Mouse (Mus musculus) brain, embryonic 18.5 days (tissue): ENCODE data around the gene Mtor.
A peak's percentile ranks its signal among the peaks of the same experiment; 100 is the strongest.

ENCODE experiments used
- DNase-seq: peaks from one replicate; pipeline ENCODE4 v3.0.0-alpha.2; 2012; ENCODE audit warnings: low read depth, low spot score

Mtor gene

GRCm38 (mm10) chr4:148441931-148442330 is 6.5 kb upstream of the Mtor start:
- no peak for DNase-seq

DNA sequence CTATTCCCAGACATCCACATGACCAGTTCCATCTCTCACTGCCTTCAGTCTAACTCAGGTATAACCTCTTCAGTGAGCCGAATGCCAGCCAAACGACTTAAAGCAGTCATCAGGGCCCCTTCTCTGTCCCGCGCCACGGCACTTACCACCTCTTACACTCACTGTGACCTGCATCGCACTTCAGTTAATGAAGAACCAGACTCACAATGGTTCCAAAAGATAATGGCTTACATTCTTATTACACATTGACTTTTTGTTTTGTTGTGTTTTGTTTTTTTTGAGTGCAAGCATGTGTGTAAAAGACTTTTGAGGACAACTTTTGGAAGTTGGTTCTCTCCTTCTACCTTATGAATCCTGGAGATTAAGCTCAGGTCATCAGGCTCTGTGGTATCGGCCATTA is 5.8 kb upstream of the Mtor start:
- no peak for DNase-seq

DNA sequence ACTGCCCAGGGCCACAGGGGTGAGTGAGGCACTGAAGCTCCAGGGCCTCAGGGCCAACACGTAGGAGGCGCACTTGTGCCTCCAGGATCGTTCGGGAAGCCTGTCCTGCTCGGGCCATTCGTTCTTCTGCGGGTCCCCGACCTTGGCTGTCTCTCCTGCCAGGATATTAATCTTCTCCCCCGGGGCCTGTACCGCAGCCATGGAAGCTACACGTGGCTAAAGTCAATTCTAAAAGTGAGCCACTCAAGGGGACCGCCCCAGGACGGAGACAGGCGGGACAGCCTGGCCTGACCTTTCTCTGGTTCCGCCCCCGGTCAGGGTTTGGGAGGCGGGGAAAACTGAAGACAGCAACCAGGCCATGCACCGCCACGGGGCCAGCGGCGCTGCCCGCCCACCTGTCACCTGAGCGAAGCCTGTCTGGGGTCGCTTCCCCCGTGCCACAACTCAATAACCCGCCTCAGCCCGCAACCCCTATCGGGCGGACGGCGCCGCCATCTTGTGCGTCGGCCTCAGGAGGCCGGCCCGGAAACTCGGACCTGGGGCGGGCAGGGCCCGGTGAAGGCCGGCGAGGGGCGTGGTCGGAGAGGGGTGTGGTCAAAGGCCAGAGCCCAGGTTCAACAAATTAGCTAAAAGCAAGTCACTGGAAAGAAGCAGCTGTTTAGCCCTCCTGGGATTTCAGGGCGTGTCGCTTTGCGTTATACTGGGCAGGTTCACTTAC is 4.0 kb upstream of the Mtor start, which contains the start of gene Ubiad1:
Ubiad1 (minus strand) TSS at position 522 of the 718 bp plus-strand sequence.
- DNase-seq = peak; percentile 12

GRCm38 (mm10) chr4:148448853-148449245 is 438 bp downstream of the Mtor start:
- DNase-seq = no peak

GRCm38 (mm10) chr4:148453707-148454106 is 5.3 kb downstream of the Mtor start:
- DNase-seq = no peak

- no peak for DNase-seq
These were observed 7.1 kb downstream of the Mtor start for GRCm38 (mm10) chr4:148455477-148456025.

DNA sequence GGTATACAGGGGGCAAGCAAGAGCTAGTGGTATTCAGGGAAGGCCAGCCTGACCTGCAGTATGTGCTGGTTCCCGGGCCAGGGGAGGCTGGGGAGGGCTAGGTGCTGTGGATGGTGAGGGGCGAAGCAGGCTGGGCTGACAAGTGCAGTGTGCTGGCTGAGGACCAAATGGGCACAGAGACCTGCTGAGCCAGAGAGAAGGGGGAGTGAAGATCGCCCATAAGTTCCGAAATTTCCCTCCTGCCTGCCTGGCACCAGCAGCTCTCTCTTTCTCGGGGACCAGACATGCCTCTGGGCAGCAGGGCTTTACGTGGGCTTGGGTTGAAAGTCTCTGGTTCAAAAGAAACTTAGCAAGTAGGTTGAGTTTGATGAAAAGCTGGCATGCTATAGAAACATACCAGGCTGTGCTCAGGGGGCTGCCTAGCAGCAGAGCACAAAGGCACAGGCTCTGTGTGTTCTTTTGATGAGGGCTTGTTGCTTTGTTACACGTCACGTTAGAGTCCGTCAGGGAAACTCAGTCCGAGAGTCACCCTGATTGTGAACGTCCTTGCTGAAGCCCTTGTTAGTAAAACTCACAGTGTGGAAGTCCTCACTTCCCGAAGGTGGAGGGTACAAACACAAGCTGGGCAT is 12.4 kb downstream of the Mtor start:
- DNase-seq = no peak

DNA sequence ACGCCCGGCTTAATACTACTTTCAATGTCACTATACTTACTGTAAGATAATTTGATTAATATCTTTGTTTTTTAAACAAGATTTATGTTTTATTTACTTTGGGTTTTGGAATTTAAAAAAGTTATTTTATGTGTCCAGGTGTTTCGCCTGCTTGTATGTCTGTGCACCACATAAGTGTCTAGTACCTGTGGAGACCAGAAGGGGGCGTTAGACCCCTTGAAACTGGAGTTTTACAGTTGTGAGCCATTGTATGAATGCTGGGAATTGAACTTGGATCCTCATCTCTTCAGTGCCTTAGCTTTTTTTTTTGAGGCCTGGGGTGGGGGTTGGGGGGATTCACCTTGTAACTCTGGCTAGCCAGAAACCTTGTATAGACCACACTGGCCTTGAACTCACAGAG is 13.4 kb downstream of the Mtor start:
- DNase-seq = no peak

GRCm38 (mm10) chr4:148462717-148463116 is 14.3 kb downstream of the Mtor start:
- DNase-seq = no peak

DNA sequence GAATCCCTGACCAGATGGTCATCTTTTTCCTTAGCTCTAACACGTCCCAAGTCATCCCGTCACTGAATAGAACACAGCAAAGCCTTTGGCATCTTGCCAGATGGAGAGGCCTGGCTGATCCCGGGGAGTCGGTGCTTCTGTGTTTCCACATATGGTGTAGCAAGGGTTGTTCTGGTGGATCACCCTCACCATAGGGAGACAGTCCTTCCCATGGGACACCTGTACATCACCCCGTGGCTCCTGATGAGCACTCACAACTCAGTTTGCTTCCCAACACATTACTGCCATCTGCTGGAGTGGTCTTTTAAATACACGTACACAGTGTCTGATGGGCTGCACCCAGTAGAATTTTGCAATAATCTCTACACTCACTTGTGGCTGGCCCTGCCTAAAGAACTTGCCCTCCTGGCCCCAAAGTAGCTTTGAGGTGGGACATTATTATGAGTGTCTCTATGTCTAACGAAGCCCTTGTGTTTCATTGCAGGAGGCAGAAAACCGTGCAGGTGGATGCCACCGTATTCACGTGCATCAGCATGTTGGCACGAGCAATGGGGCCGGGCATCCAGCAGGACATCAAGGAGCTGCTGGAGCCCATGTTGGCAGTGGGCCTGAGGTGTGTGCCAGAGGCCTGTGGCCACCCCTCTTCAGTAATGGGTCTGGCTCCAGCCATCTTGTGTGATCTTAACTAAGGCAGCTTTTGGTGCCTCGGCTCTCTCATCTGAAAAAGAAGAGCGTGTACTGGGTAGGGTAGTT is 15.0 kb downstream of the Mtor start:
- DNase-seq = no peak

DNA sequence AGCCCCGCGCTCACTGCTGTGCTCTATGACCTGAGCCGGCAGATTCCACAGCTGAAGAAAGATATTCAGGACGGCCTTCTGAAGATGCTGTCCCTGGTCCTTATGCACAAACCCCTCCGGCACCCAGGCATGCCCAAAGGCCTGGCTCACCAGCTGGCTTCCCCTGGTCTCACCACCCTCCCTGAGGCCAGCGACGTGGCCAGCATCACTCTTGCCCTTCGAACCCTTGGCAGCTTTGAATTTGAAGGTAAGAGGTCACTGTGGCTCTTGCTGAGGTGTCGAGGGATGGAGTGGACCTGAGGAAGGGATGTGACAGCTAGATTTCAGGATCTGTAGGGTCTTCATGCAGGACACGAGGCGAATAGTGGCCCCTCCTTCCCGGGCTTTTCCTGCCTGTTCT is 15.9 kb downstream of the Mtor start:
- DNase-seq = no peak

DNA sequence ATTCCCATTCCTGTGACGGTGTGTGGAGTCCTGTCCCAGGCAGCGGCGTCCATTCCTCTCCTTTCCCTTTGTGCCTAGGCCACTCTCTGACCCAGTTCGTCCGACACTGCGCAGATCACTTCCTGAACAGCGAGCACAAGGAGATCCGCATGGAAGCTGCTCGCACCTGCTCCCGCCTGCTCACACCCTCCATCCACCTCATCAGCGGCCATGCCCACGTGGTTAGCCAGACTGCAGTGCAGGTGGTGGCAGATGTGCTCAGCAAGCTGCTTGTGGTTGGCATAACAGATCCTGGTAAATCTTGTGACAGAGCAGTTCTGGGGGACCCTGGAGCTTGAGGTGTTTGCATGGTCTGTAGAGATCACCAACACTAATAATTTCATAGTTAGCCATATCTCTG is 16.5 kb downstream of the Mtor start:
- DNase-seq = no peak

DNA sequence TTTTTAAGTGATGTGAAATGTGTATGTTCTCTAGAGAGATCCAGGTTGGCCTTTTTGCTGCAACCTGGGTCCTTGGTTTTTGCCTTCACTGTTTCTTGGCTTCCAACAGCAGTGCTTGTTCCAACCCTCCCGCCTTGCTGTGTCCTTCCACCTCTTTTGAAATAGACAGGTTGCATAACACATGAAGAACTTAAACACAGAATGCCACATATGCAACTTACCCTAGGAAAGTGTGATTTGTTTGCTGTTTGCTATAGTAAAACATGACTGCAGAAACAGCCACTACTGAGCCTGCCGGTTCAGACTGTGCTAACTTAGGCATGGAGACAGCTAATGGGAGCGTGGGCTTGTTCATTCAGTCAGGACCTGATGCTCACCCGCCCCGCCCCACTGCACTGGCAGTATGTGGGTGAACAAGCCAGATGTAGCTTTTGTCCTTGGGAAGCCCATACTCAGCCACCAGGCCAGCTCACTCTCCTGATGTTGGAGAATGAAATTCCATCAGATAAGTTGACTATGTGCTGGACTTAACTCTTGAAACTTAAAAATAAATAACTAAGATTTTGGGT is 18.2 kb downstream of the Mtor start:
- no peak for DNase-seq

DNA sequence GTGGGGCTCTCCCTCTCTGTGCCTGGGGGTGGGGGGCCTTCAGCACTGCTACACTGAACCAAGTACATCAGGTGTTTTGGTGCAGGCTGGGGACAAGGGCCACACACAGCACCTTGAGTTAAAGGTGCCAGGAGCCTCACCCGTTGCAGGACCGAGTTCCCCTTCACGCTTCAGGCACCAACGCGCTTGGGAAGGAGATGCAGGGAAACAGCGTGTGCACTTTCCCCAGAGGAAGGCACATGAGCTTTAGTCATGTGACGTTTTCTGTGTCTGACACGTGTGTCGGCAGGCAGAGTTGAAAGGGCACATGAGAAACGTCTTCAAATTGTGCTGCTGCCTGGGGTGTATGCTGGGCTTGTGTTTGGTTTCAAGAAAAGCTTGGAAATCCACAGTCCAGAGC is 20.0 kb downstream of the Mtor start:
- no peak for DNase-seq

DNA sequence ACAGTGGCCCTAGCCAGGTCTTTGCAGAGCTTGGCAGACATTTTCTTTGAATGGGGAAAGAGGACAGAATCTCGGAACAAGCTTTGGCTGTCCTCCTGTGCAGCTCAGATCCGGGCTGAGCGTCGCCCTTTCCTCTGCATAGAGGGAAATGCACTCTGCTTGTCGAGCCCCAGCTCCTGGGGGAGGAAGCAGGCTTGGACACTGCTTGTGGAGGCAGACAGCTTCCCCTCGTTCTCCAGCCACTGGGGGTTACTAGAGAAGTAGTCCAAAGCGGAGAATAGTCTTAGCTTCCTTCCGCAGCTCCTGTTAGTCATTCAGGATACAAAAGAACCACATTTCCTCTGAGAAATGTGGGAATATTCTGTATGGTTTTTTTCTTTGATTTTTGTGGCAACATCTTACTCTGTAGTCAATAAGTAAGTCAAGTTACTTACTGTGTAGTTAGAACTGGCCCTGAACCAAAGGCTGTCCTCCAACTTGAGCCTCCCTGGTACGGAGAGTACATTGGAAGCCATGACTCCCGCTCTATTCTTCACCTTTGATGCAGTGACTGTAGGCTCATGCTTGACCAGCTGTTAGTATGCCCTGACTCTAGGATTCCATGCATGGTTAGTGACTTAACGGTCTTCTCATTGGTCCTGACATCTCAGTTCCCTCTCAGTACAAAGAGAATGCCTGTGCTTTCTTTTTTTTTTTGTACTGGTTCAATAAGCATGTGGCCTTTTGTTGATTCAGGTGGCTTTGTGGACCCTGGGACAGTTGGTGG is 21.3 kb downstream of the Mtor start:
- DNase-seq = no peak

DNA sequence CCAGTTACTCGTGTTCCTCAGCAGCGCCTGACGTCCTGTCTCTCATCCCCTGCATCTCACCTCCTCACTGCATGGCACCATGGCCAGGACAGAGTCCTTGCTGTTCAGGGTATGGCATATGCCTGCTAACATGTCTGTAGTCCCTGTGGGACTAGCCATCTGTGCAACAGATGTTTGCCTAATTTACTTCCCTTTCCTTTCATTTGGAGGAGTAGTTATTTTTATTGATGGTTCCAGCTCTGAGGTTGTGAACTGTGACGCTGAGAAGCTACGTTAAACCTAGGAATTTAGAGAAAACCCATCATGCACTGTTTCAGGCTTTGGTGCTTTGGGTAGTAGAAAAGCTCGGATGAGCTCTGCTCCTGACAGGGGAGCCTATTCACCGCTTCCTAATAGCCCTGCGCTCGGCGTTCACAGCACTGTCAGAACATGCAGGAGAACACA is 23.0 kb downstream of the Mtor start:
- no peak for DNase-seq

- no peak for DNase-seq
These were observed 24.2 kb downstream of the Mtor start for GRCm38 (mm10) chr4:148472436-148473174.

GRCm38 (mm10) chr4:148473496-148473895 is 25.1 kb downstream of the Mtor start:
- no peak for DNase-seq

DNA sequence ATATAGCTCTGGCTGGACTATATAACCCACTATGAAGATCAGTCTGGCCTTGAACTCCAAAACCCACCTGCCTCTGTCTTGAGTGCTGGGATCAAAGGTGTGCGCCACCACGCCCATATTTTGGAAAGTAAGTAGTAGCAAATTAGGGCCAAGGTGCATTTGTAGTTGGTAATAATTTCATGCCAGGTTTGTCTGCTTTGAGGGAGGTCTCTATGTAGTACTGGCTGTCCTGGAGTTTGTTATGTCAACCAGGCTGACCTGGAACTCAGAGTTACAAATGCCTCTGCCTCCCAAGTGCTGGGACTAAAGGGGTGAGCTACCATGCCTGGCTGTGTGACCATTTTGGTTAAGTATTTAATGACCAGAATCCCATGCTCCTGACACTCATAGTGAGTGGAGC is 31.8 kb downstream of the Mtor start:
- no peak for DNase-seq

DNA sequence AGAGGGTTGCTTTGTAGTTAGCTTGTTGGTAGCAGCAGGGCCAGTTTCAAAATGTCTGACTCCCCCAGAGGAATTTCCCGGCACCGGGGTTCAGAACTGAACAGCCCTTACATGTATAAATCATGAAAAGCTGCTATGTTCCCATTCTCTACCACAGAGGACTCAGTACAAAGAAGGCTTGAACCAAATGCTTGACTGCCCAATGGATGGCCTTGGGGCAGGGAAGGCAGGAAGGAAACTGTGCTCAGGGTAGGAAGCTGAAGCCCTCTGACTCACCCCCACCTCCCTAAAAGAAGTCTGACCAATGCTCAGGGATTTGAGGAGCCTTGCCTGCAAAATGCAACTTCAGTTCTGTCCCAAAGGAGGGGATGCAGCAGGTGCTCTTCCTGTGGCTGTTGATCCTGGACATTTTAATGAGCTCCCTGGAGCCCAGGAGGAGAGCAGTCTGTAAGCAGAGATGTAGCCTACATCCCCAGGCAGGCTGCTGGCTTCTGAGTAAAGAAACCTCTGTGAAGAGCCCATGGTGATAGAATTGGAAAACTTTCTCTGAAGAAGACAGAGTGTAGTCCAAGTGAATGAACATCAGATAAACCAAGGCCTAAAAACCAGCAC is 33.3 kb downstream of the Mtor start:
- no peak for DNase-seq
